Mouse (Mus musculus) bone marrow macrophage, adult 2 months (primary cell): ENCODE results near the gene Ydjc. TPM values are rescaled to one million over a fixed set of nuclear protein-coding genes. Genes with fewer than 3 reads are reported as not detected.

ENCODE experiments used
- H3K27ac ChIP-seq: 2 replicates; pipeline ENCODE4 v1.5.1; 2012; ENCODE audit warnings: low read depth, low read length; ENCODE audit not compliant: insufficient read depth
- H3K4me1 ChIP-seq: 2 replicates; pipeline ENCODE4 v1.6.1; 2012; ENCODE audit warnings: low read length; ENCODE audit not compliant: control insufficient read depth, insufficient read depth
- H3K4me3 ChIP-seq: 2 replicates; pipeline ENCODE4 v1.5.1; 2012; ENCODE audit warnings: mild to moderate bottlenecking, low read length, moderate library complexity; ENCODE audit not compliant: insufficient read depth
- CTCF ChIP-seq: IDR thresholded peaks from 2 replicates; pipeline ENCODE4 v1.5.1; 2012; ENCODE audit warnings: low read depth, mild to moderate bottlenecking, low read length, moderate library complexity
- POLR2A ChIP-seq: IDR thresholded peaks from 2 replicates; pipeline ENCODE4 v1.6.1; 2012; ENCODE audit warnings: mild to moderate bottlenecking, low read depth, low read length, borderline replicate concordance
- polyA plus RNA-seq: library from polyadenylated mRNA; stranded (reverse); fragments of >200 nt; gene quantifications from 2 replicates; pipeline ENCODE4 v1.2.4, GENCODE M21; 2012; ENCODE audit not compliant: missing spikeins, insufficient read depth, insufficient read length

The Ydjc gene
- polyA plus RNA-seq, 1 experiment, result 2.0 TPM

DNA sequence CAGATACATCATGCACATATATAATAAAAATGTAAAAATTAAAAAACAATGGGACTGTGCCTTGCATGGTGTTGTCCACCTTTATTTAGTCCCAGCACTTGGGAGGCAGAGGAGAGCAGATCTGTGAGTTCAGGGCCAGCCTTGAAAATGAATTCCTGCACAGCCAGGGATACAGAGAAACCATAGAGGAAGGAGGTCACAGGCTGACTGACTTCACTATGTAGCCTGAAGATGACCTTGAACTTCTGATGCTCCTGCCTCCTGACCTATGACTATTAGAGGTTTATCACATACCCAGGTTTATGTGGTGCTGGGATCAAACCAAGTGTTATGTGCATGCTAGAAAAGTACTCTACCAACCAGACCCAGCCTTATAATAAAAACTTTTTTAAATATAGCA is 41.1 kb downstream of the Ydjc start:
- TF ChIP-seq CTCF (no peak), POLR2A (no peak)
- H3K4me1 ChIP-seq, result peaks cover 29% of the 10 kb centered on the region
- no peak overlapping the region for H3K4me3 ChIP-seq
- no peak overlapping the region for H3K27ac ChIP-seq

DNA sequence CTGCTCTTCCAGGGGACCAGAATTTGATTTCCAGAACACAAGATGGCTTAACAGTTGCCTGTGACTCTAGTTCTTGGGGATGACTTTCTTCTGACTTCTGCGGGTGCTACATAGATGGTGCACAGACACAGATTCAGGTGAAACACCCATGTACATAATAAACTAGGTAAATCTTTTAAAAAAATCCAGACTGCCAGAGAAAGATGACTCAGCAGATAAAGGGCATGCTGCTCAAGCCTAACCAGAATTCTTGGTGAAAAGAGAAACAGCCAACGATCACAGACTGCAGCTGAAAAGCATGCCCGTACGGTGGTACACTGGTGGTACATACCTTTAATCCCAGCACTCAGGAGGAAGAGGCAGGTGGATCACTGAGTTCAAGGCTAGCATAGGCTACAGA is 49.4 kb downstream of the Ydjc start:
- peaks cover 36% of the 10 kb centered on the region for H3K4me1 ChIP-seq
- no peak for TF ChIP-seq POLR2A
- TF ChIP-seq CTCF, result no peak
- no peak overlapping the region for H3K4me3 ChIP-seq

DNA sequence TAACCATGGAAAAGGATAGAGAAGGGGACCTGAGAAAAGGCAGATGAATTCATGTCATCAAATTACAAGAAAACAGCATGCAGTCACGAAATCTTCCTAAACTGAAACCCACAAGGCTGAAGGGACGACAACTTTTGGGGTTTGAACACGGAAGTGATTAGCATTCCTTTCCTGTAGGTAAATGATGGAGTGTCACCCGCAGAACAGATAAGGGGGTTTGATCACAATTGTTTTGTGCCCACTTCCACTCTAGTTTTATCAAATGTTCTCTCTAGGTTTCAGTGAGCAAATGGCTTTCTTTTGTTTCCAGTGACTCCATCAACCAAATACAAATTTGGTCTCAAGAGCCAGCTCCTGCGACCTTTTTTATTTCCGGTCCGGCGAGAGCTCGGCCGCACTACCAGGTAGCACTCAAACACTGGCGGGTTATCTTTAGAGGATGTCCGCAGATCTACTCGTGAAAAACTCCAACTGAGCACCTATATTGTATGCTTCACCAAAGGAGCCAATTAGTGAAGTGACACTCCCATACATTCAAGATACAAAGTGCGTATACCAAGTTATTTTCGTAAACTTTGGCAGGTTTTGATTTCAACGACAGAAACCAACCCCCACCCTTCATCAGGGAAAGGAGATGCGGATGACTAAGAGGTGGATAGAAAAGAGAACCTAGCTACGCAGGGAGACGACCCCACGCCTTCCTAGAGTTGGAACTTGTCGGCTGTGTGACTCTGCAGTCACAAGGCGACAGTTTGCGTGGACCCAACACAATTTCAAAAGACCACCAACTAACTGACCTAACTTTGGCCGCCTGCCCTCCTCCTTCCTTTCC is 55.9 kb downstream of the Ydjc start:
- no peak for TF ChIP-seq POLR2A
- TF ChIP-seq CTCF, result no peak
- Histone ChIP-seq H3K4me3 (peak overlapping the region; percentile 91), H3K4me1 (peaks cover 18% of the 10 kb centered on the region), H3K27ac (peak overlapping the region; percentile 59)

More for the DNA sequence above, 49.4 kb downstream of the Ydjc start:
- no peak overlapping the region for H3K27ac ChIP-seq

DNA sequence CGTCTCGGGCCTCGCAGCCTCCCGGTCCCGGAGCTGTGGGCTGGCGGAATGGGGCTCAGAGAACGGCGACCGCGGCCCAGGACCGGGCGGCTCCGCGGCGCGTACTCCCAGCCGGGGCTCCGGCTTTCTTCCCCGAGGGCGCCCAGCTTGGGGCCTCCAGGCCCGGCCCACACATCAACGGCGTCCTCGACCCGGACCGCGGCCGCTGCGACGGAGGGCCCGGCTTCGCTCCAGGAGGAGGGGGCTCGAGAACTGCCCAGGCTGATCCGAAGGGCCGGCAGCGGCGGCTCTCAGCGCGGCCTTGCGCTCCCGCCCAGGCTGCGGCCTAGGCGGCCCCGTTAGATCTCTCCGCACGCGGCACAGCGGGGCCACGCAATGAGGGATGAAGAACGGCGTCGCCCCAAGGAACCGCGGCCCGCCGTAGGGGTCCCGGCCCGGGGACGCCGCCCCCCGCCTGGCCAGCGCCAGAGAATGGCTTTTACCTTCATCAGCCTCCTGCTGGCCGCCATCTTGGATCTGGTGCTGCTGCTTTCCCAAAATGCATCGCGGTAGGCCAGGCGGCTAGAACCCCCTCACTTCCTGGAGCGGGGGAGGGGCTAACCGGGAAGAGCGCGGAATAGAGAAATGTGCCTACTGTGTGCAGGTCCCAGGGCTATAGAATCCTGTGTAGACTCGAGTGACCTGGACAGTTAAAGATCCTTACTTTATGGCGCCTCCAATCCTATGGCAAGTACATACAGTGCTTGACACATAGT is 56.7 kb downstream of the Ydjc start:
- peaks cover 16% of the 10 kb centered on the region for H3K4me1 ChIP-seq
- H3K27ac ChIP-seq, result peak overlapping the region; percentile 59
- H3K4me3 ChIP-seq, result peak overlapping the region; percentile 91
- no peak for TF ChIP-seq CTCF
- no peak for TF ChIP-seq POLR2A

DNA sequence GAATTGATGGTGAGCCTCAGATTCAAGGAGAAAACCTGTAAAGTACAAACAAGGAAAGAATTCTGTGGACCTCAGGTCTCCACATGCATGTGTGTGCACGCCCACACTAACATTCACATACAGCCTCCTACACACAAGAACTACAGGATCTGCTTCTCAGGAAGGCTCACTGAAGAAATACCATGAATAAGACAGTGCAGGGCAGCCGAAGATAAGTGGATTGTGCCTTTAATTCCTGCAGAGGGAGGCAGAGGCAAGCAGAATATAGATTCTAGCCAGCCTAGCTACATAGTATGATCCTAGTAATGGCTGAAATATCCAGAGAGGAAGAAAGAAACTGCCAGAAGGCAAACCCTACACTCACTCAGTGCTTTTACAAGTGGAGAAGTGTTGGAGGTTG is 57.6 kb downstream of the Ydjc start:
- H3K27ac ChIP-seq, result no peak overlapping the region
- no peak for TF ChIP-seq POLR2A
- no peak for TF ChIP-seq CTCF
- peaks cover 11% of the 10 kb centered on the region for H3K4me1 ChIP-seq
- no peak overlapping the region for H3K4me3 ChIP-seq

DNA sequence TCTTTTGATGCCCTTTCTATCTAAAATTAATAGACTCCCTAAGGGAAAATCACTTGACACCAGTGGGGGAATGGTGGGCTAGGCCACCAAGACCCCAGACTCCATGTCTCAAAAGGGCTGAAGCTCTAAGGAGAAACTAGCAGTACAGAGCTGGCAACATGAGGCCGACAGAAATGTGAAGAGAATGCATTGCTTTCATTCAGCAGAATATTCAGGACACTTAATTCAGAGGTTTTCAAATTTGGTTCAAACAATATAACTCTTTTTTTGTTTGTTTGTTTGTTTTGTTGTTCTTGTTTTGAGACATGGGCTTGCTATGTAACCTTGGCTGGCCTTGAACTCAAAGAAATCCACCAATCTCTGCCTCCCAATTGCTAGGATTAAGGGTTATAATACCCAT is 58.1 kb downstream of the Ydjc start, which contains the start of gene Ube2l3:
Ube2l3 (minus strand) TSS at position 101 of the 400 bp plus-strand sequence.
- H3K4me1 ChIP-seq, result peaks cover 11% of the 10 kb centered on the region
- TF ChIP-seq CTCF (no peak), POLR2A (no peak)
- H3K27ac ChIP-seq, result no peak within 1 kb of the TSS
- H3K4me3 ChIP-seq, result peak within 1 kb of the TSS; percentile 91

DNA sequence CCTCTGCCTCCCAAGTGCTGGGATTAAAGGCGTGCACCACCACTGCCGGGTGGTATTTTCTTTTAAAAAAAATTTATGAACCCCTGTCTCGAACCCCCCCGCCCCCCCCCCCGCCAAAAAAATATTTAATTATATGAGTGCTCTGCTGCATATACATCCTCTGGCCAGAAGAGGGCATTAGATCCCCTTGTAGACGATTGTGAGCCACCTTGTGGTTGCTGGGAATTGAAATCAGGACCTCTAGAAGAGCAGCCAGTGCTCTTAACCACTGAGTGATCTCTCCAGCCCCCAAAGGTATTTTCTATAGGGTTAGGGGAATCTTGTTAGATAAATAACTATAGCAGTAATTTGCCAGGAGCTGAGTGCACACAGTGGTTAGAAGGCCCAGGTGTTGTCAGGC is 60.6 kb downstream of the Ydjc start:
- H3K4me1 ChIP-seq, result peaks cover 4% of the 10 kb centered on the region; the same call in 1 of the 2 replicates
- H3K27ac ChIP-seq, result no peak overlapping the region
- no peak overlapping the region for H3K4me3 ChIP-seq
- TF ChIP-seq POLR2A, result no peak
- TF ChIP-seq CTCF, result 0 out of 2 replicates have a peak, but pooled peaks have one; percentile 35

DNA sequence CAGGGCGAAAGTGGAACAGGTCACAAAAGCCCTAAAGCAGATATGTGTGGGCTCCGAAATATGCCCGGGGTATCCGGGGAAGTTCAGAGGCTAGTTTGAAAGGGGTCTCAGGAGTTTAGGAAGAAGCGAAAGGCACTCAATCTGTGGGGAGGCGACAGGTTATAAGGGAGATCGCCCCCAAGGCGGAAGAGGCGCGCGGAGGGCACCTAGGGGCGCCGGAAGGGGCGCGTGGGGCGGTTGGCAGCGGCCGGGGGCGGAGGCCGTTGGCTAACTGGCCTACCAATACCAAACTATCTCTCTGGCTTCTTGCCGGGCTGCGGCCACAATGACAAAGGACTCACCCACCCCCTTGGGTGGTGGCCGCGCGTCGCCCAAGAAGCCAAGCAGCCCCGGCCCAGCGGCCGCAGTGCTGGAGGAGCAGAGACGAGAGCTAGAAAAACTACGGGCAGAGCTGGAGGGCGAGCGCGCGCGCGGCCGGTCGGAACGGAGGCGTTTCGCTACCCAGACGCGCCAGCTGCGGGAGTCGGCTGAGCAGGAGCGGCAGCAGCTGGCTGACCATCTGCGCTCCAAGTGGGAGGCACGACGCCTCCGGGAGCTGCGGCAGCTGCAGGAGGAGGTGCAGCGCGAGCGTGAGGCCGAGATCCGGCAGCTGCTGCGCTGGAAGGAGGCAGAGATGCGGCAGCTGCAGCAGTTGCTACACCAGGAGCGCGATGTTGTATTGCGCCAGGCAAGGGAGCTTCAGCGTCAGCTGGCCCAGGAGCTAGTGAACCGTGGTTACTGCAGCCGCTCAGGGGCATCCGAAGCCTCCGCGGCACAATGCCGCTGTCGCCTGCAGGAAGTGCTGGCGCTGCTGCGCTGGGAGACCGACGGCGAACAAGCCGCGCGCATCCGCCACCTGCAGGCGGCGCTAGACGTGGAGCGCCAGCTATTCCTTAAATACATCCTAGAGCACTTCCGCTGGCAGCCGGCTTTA is 64.3 kb downstream of the Ydjc start, which contains the start of gene Rimbp3:
Rimbp3 (plus strand) TSS at position 215 of the 973 bp plus-strand sequence.
- Histone ChIP-seq H3K4me1 (no peaks in the 10 kb centered on the region), H3K27ac (no peak within 1 kb of the TSS), H3K4me3 (peak within 1 kb of the TSS; percentile 72)
- no peak for TF ChIP-seq POLR2A
- TF ChIP-seq CTCF, result peak; percentile 78

DNA sequence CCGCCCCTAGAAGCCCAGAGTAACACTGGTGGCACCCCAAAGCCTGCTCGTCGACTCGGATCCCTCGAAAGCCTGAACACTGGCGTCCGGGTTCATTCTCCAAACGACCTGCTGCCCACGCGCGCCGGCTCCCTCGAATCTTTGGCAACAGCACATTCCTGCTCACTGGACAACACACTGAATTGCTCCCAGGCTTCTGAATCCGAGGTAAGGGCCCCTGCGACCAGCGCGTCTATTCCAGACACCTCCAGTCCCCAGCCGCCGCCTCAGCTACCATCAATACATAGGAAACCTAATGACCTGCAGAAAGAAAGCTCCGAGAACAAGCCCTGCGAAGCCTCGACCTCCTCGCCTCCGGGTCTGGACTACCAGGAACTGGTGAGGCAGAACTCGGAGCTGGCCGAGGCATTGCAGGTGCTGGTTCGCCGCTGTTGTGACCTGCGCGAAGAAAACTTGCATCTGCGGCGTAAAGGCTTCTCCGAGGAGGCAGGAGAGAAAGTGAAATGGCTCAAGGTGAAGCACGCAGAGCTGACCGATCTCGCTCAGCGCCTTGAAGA is 65.1 kb downstream of the Ydjc start:
- TF ChIP-seq CTCF (0 out of 2 replicates have a peak, but pooled peaks have one; percentile 0), POLR2A (no peak)
- H3K27ac ChIP-seq, result no peak overlapping the region
- peak overlapping the region; percentile 72 for H3K4me3 ChIP-seq
- H3K4me1 ChIP-seq, result no peaks in the 10 kb centered on the region

Other genes starting within 250 kb of the Ydjc start
- 7.2 and 9.1 TPM in 2 replicates for gene Ppm1f, start 248.2 kb upstream of the Ydjc start, polyA plus RNA-seq
- 105 and 111 TPM in 2 replicates for gene Mapk1, start 161.2 kb upstream of the Ydjc start, polyA plus RNA-seq
- gene Ypel1, start 74.9 kb upstream of the Ydjc start, polyA plus RNA-seq, result 0.94 TPM in 1 of 2 replicates, not detected in the other
- gene Ppil2, start 33.4 kb upstream of the Ydjc start, polyA plus RNA-seq, result 116 and 141 TPM in 2 replicates
- 3.7 and 4.4 TPM in 2 replicates for gene 2610318N02Rik, start 19.5 kb upstream of the Ydjc start, polyA plus RNA-seq
- gene Sdf2l1, start 12.2 kb upstream of the Ydjc start, polyA plus RNA-seq, result 60.9 and 75.4 TPM in 2 replicates
- gene Ccdc116, start 2.6 kb downstream of the Ydjc start, polyA plus RNA-seq, result 0.31 TPM in 1 of 2 replicates, not detected in the other
- gene Ube2l3, start 58.0 kb downstream of the Ydjc start, polyA plus RNA-seq, result 208 and 222 TPM in 2 replicates
- not detected in 2 replicates for gene Rimbp3, start 64.0 kb downstream of the Ydjc start, polyA plus RNA-seq
- gene Hic2, start 89.0 kb downstream of the Ydjc start, polyA plus RNA-seq, result 1.9 and 2.0 TPM in 2 replicates
- 9.6 and 13.6 TPM in 2 replicates for gene Tmem191c, start 131.5 kb downstream of the Ydjc start, polyA plus RNA-seq
- not detected in 2 replicates for gene Serpind1, start 186.8 kb downstream of the Ydjc start, polyA plus RNA-seq